Mouse (Mus musculus) hindlimb bud, embryonic 11.5 days (tissue): ENCODE measurements around the gene Irgq.
"Not testable (repeated sequence)": the region's sequence is repeated elsewhere in the genome, so short reads cannot be mapped to it uniquely, and the experiment has no call there.

Source experiments
- DNase-seq: peaks from one replicate; pipeline ENCODE4 v3.0.0-alpha.2; 2012; ENCODE audit warnings: low read depth, low spot score; ENCODE audit errors: extremely low spot score

Irgq gene

GRCm38 (mm10) chr7:24530062-24530931 lies at the start of gene Irgq:
Gene Irgq (plus strand): TSS chr7:24530689.
- DNase-seq: peak; percentile 100

- DNase-seq: no peak
Observed at GRCm38 (mm10) chr7:24480986-24481473, 49.5 kb upstream of the Irgq start.

DNA sequence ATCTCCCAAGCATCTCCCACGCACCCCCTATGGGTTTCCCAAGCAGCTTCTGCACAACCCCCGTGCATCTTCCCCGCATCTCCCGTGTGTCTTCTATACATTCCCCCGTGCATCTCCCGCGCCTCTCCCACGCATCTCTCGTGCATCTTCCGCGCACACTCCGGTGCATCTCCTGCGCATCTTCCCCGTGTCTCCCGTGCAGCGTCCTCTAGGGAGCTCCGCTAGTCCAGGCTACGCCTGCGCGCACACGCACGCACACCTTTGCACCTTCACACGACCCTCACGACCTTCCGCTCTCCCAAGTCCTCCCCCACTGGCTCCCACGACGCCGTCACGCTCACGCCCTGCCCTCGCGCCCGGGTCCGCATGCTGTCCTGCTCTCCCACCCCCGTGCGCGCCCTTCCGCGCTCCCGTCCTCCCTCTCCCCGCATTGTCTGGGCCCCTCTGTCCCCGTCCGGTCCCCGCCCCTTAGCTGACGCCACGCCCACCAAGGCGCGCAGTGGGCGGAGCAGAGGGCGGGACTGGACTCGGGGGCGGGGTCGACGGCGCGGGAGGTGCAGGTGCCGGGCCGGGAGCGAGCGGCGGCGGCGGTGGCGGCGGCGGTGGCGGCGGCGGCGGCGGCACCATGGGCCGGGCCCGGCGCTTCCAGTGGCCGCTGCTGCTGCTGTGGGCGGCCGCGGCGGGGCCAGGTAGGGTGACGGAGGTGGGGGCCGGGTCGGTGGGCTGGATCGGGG lies 48.8 kb upstream of the Irgq start, which contains the start of gene Cadm4:
Gene Cadm4, plus strand, starts transcription at position 550 of the 734 bp plus-strand sequence.
- DNase-seq: no peak

DNA sequence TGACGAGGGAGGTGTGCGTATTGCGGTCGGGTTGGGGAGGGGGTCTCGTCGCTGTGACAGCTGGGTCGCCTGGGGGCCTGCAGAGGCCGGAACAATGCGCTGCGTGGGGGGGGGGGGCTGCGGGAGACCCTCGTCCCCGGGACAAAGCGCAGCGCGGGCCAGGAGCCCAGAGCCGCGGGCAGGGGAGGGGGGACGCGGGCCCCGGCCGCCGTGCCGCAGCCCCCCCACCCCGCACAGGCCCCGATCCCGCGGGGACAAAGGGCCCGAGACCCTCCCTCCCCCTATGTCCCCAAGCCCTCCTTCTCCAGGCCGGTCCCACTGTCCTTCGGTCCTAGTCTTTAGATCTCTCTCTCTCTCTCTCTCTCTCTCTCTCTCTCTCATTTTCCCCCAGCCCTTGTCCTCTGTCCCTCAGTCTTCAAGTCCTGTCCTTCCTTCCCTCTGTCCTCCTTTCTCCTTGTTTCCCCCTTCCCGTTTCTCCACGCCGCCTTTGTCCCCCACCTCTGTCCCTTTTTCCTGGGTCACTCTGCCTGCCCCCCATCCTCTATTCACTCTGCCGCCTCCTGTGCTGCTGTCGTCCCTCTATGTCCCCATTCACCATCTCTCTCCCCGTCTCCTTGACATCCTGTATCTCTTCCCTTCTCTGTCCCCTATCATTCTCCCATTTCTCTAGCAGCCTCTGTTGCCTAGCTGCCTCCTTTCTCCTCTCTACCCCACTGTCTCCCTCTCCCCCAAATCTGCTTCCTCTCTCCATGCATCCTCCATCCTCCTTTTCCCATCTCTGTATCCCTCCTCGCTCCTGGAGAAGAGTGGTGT lies 48.1 kb upstream of the Irgq start:
- DNase-seq: no peak

DNA sequence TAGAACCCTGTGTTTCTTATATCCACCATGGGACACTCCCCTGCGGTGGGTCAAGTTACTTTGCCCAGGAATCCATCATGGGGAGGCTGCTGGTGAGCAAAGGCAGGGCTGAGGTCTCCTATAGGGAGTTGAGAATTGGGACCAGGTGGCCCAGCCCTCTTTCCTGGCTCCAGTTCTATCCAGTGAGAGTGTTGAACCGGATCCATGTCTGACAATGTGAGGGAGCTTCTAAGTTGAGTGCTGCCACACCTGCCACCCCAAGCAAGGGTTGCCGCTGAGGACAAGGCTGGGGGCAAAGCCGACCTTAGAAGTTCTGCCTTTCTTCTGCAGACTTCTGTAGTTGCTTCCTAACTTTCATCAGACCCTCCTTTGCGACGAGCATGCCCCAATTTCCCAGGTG lies 47.2 kb upstream of the Irgq start:
- DNase-seq: not testable (repeated sequence)

DNA sequence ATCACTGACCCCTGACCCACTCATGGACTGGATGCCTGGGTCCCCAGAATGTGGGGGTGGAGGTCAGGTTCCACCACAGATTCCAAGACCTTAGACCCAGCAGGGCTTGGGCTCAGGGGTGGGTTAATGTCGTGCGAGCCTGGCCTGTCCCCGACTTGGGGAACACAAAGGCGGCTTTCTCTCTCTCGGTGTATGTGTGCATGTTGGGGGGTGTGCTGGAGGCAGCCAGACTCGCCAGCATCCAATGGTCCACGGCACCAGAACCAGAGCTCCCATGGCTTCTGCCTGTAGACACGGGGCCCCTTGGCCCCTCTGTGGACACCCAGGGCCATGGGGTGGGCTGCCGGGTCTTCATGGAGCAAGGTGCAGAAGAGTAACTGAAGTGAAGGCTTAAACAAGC lies 45.0 kb upstream of the Irgq start:
- DNase-seq: no peak

DNA sequence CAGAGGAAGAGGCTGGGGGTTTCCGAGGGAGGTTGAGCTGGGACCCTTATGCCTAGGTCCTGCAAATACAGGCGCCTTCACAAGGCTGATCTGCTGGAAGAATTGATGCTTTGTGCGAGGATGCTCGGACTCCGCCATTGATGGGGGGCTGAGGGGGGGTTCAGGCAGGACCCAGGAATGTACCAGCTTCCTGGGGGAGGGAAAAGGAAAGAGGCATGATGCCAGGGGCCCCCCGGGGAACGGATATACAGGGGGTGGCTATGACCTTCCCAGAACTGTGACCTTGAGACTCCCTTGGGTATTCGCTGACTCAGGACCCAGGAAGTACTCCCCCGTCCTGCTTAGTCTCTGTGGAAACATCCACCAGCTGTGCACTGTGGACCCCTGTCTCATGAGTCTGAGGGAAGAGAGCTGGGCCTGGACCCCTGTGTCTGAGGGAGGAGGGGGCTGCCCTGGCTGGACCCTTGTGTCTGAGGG lies 43.8 kb upstream of the Irgq start:
- DNase-seq: no peak

DNA sequence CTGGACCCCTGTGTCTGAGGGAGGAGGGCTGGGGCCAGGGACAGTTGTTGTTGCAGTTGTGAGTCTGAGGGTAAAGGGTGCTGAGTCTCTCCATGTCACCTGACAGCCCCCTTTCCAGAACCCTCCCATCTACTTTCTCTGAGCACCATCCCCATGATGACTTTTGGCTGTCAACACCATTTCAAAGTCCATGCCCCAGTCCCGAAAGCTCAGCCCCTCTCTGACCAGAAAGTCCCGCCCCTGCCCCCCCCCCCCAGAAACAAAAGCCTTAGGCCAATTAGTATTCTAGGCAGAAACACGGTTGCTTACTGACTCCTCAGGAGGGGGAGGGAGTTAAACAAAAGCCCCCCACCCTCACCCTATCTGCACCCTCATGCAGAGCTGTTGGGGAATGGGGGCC lies 43.1 kb upstream of the Irgq start:
- DNase-seq: no peak

GRCm38 (mm10) chr7:24488303-24488702 lies 42.2 kb upstream of the Irgq start:
- no peak for DNase-seq

DNA sequence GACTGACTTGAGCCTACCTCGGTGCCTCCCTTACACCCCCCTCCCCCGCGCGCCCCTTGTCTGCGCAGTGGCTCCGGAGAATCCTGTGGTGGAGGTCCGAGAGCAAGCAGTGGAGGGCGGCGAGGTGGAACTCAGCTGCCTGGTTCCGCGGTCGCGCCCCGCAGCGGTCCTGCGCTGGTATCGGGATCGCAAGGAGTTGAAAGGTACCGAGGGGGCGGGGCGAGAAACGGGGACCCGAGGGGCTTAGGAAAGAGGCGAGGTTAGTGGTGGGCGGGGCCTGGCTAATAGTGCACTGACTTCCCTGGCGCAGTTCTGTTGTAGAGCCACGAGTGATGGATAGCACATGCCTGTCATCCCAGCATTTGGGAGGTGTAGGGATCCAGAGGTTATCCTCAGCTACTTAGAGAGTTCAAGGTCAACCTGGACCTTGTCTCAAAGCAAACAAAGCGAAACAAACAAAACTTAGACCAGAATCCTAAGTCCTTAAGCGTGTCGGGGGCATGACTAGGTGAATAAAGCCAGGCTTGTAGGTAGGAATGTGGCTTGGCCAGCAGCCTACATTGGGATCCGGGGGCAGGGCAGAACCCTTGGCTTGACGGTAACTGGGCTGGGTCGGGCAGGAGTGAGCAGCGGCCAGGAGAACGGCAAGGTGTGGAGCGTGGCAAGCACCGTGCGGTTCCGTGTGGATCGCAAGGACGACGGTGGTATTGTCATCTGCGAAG lies 30.5 kb upstream of the Irgq start:
- DNase-seq: no peak

DNA sequence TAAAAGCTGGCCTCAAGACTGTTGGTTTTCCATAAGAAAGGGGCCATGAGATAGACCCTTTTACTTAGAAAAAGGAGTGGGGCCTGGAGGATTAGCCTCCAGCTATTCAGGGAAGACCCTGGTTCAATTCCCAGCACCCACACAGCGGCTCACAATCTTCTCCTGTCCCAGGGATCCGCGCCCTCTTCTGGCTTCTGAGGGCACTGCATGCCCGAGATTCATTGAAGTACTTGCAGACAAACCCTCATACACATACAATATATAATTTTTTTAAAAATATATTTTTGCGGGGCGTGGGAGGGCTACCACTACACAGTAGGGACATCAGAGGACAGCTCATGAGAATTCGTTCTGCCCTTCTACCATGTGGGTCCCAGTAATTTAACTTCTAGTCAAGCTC lies 29.6 kb upstream of the Irgq start:
- DNase-seq: no peak

GRCm38 (mm10) chr7:24501492-24501891 lies 29.0 kb upstream of the Irgq start:
- no peak for DNase-seq

DNA sequence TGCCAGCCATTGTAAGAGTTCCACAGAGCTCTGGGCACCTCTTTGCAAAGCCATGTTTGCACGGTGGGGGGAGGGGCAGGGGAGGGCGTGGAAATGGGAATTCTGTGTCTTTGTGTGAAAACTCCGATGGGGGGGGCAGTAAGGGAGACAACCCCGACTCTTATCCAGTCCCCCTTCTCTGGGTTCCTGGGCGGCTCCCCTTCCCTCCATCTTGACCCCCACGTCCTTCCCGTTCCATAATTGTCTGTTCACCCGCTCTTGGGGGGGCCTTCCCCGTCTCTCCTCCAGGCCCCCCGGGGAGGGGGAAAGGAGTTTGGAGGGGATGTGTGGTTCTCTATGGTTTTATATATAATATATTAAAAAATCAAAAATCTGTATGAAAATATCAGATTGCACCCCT lies 26.5 kb upstream of the Irgq start:
- DNase-seq: no peak

- DNase-seq: no peak
Observed at GRCm38 (mm10) chr7:24504868-24505267, 25.6 kb upstream of the Irgq start.

DNA sequence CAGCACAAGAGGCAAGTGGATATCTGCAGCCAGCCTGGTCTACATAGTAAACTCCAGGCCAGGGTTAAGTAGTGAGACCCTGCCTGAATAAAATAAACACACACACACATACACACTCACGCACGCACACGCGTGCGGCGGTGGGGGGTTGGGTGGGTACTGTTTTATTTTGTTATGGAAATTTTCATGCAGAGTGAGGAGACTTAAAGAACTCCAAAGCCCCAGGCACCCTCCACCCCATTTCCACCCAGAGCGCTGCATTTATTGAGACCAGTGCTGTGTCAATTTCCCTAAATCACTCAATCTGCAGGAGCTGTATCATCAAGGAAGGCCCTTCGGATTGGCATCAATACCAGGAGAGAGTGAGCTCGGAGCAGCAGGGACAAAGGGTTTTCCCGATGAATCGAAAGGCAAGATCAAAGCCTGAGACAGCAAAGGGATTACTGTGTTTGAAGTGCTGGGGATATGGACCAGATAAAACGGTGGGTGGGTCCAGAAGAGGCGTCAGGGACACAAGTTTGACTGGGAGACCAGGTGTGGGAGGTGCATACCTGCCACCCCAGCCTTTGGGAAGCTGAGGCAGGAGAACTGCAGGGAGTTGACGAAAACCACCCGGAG lies 24.9 kb upstream of the Irgq start:
- no peak for DNase-seq

- DNase-seq: no peak
Observed at GRCm38 (mm10) chr7:24506065-24506459, 24.4 kb upstream of the Irgq start.

- no peak for DNase-seq
Observed at GRCm38 (mm10) chr7:24506476-24506837, 24.0 kb upstream of the Irgq start.

DNA sequence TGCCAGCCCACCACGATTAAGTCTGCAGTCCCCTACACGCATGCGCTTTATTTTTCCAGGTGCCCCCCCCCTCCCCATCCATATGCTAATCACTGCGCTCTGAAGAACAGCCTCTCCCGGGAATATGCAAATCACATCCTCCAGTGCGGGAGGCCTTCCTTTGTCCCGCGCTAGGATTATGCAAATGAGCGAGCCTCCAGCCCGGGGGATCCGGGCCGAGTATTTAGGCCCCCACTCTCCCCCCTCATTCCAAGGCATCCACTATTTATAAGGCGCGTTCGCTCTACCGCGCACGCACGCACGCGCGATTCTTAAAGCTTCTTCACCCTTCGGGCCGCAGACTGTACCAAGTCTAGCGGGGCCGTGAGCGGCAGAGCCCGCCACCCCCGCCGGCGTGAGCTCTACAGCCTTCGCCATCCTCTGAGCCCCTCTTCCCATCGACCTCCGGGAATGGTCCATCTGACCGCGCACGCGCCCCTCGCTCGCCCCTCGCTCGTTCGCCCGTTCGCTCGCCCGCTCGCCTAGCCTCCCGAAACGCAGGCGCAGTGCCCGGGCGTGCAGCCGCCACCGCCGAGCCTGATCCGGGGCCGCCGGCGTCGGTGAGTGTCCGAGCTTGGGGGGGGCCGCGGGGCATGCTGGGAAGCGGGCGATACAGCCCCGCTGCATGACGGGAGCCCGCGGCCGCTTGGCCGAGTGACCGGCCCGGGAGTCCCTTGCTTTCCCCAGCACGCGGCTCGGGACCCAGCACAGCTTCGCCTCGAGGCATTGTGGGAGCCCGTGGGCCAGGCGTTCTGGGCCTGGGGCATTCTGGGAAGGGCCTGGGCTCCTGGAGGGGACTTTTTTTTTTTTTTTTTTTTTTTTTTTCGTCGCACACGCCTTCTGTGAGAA lies 23.4 kb upstream of the Irgq start, which contains the start of gene Zfp428:
Gene Zfp428, plus strand, starts transcription at position 169 of the 888 bp plus-strand sequence.
- peak; percentile 67 for DNase-seq

DNA sequence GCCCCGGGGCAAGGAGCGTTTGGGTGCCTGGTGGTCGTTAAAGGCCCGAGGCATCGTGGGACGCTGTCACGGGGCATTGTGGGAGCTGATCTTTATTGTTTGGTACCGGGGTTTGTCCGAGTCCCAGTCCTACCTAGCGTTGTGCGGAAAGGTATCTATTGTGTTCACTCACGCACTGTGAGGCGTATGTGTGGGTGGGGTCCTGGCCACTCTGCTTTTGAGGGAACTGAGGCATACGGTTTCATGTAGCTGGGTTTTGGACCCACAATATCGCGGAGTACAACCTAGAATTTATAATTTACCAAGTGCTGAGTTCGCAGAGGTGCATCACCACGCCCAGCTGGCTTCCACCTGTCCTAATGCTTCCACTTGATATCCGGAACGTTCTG lies 22.8 kb upstream of the Irgq start:
- no peak for DNase-seq
